Mouse (Mus musculus) layer of hippocampus, postnatal 25 days (tissue): ENCODE results near the gene Ugt1a7c. TPM values are rescaled to one million over a fixed set of nuclear protein-coding genes. Genes with fewer than 3 reads are reported as not detected.
A peak's percentile ranks its signal among the peaks of the same experiment; 100 is the strongest.
"Not testable (repeated sequence)": the region's sequence is repeated elsewhere in the genome, so short reads cannot be mapped to it uniquely, and the experiment has no call there.

ENCODE experiments used
- DNase-seq, 2 experiments: peaks; one replicate each; pipeline ENCODE4 v3.0.0; 2022; ENCODE audit warnings: mixed read lengths in 2 of 2, low spot score in 1 of 2; ENCODE audit errors: extremely low spot score in 1 of 2
- total RNA-seq, 2 experiments: library from RNA; stranded (reverse); gene quantifications; 2 replicates each; pipeline ENCODE4 v1.2.3; 2021

Ugt1a7c gene
- total RNA-seq, 2 experiments from 2014 or later: 0.31 to 0.57 TPM

DNA sequence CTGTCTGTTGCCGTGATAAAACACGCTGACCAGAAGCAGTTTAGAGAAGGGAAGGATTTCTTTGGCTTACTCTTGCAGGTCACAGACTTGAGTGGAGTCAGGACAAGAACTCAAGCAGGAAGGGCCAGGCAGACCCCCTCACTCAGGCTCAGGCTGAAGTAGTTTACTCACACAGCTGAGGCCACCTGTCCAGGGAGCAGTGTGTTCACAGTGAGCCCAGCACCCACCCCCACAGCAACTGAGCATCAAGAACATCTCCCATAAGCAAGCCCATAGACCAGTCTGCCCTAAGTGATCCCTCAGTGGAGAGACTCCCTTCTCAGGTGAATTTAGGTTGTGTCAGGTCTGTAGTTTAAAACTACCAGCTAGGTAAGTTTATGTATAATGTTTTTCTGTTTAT lies 14.7 kb downstream of the Ugt1a7c start:
- not testable (repeated sequence) for DNase-seq

DNA sequence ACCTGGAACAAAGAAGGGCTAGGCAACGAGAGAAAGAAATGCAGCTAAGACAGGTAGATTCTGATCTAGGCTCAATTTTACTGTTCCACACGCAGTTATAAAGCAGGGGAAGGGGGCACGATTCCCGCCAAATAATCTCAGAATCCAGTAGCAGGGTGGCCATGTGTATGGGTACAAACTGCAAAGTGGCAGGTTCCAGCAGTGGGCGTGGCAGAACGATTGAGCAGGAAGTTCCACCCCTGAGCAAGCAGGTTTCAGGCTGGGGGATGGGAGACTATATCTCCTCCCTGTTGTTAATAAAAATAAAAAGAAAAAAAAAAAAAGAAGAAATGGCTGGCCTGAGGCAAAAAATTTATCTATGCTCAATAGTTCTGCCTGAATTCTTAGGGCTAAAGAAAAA lies 17.9 kb downstream of the Ugt1a7c start:
- not testable (repeated sequence) for DNase-seq

DNA sequence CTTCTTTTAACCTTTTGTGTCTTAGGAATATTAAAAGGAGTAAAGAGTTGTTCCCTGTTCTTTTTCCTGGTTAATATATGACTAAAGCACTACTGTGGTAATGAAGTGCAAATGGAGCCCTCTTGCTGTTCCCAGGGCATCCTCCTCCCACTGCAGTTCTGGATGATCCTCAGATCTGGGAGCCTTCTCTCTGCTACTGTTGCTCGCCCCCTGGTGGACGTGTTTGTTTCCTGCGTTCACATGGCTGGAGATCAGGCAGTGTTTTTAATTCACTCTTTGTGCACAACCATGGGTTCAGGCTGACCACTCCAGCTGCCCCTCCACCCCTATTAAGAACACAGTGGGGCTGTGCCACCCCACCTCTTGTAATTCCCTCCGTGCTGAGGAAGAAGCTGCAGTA lies 25.7 kb downstream of the Ugt1a7c start:
- not testable (repeated sequence) for DNase-seq

DNA sequence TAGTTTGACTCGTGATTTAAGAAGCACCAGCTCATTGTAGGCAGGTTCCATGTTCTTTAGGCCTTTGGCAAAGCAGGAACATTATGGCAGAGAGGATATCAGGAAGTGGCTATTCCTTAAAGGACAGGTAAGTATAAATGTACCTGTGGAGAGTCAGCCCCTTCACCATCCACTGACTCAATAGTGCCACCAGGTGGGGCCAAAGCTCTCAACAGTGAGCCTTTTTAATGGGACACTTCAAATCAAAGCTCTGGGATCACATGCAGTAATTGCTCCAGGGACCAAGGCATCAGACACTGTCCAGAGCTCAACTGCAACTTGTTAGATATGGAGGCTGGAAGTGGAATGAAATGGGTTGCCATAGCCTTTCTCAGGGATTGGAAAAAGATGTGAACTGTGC lies 26.7 kb downstream of the Ugt1a7c start:
- not testable (repeated sequence) for DNase-seq

DNA sequence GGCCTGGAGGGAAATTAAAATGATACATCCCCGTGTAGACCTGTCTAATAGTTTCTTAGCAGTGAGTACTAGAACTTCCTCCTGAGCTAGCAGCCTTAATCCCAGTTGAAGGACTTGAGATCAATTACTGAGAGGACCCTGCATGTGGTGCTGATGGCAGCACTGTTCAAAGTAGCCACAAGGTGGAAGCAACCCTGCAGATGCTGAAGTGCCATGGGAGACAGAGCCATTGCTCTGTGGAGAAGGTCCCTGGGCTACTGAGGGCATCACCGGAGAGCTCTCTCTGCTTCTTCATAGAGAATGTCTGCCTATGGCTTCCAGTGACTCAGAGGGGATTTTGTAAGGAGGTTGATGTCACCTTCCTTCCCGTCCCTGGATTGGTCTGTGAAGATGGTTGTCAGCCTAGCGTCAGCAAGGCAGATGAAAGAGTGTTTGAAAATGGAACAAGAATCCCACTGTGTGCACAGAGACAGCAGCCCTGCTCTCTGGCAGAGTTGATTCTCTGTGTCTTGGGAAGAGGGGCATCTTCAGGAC lies 31.0 kb downstream of the Ugt1a7c start:
- not testable (repeated sequence) for DNase-seq

DNA sequence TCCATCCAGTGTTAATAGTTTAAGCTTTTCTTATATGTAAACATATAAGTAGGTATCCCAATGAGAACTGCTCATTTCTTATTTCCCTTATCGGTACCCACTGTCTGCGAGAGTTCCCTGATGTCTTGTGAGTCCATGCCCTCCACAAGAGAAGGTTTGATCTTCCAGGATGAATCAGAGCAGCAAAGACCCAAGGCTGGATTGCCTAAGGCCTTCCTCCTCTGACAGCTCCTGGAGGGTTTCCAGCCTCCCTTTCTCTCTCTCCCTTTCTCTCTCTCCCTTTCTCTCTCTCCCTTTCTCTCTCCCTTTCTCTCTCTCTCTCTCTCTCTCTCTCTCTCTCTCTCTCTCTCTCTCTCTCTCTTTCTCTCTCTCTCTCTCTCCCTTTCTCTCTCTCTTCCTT lies 34.2 kb downstream of the Ugt1a7c start:
- DNase-seq: not testable (repeated sequence)

DNA sequence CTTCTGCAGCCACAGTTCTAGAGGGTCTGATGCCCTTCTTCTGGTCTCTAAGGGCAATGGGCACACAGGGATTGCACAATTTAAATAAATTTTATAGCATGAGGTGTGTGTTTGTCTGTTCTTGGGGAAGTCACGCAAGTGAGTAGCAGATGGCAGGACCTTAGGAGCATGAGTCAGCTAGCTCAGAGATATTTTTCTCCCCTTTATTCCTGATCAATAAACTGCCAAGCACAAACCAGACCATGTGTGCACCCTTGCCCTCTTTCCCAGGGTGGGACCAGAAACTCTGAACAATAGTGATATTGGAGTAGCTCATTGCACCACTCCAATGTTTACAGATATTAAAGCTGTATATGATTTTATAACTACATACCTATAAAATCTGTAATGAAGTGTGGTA lies 35.4 kb downstream of the Ugt1a7c start:
- not testable (repeated sequence) for DNase-seq

DNA sequence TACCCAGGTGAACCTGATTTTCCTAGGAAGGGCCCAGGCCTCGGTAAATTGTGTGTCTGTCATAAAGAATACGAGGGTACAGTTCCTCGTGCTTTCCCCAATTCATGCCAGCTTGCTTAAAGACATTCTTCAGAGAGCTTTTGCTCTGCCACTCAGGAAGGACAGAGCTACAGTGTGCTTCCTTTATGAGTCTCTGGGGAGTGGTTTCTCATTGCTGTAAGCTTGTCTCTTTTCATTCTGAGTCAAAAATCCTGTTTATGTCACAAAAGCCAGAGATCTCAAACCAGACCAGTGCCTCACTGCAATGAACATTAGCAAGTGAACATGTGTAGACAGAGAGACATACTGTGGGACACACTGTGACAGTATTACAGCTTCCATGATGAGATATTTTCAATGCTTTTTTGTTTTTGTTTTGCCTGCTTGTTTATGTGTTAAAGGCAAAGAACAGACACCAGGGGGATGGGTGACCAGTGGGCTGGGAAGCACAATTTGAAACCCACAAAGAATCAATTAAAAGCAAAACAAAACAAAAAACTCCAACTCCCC lies 39.1 kb downstream of the Ugt1a7c start:
- no peak for DNase-seq

DNA sequence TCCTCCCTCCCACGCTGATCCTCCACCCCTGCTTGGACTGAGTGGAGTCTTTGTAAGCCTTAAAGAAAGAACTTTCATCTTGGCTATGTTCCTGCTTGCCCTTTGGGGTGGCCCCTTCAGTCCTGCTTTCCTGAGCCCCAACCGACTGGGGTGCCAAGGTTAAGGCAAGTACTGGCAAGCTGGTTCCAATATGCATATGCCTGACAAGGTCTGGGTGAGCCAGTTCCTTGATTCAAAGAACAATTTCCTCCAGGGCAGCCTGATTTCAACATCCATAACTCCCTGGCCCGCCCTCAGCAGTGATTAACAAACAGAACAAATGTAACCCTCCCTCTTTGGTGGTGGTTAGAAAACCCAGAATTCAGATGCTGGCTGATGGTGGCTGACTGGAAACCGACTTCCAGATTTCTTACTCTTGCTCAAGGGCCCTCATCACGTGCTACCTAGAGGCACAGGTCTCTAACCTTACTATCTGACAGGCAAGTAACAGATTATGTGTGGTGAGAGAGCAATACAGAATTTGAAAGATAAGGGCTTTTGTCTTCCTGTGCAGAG lies 39.7 kb downstream of the Ugt1a7c start, which contains the start of gene Ugt1a6a:
Gene Ugt1a6a (plus strand): TSS at position 353 of the 555 bp plus-strand sequence.
- not testable (repeated sequence) for DNase-seq

DNA sequence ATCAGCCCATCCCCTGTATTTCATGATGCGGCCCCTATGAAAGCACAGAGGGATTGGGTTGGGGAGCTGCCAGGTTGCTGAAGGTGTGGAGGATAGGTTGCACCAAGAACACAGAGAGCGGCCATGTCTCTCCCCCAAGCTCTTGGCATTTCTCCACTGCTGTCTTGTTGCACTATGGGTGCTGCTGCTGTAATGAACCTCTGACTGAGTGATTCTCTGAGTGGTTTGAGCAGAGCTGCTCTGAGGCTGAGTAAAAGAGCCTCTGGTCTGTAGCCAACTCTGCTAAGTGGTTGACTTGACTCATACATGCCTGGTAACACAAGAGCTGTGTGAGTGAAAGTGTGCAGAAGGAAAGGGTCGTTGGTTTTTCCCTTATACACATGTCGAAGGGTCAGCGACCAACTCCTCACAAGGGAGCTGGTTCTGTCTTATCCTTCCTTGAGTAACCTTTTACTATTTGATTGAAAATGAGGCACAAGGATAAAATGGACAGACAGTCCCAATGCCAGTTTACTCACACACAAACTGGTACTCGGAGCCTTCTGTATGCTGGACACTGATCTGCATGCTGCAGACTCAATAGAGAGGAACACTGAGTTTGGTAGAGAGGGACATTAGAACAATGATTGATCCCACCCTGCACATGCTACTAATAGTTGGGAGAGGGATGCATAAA lies 40.5 kb downstream of the Ugt1a7c start:
- not testable (repeated sequence) for DNase-seq

DNA sequence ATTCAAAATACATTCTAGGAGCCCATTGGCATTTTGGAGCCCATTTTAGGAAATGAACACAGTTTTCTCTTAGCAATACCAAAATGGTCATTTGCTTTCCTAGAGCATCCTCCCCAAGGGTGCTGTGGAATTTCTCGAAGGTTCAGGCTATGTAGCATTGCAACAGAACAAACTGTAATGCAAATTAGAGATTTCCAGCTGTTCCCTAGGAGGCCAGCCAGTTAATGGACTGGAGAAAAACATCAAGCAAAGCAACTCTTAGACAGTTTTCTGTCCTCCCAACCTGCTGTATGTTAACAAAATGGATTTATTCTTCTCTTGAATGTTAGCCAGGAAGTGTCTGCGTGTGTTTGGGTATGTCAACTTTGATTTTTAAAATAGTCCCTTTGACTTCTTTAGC lies 41.8 kb downstream of the Ugt1a7c start:
- no peak for DNase-seq

DNA sequence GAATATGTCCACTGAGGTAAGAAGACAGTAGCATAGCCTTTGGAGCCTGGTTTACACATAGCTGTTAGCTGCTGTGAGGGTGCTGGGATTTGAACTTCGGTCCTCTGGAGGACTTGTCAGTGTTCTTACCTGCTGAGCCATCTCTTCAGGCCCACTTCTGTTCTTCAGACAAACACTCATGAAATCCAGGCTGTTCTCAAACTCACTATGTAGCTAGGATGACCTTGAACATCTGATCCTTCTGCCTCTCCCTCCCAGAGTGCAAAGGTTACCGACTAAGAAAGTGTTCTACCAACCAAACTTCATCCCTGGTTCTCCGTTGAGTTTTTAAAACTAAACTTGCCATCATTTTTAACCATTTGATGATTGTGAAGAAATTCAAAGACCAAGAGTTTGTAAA lies 42.4 kb downstream of the Ugt1a7c start:
- DNase-seq: no peak

DNA sequence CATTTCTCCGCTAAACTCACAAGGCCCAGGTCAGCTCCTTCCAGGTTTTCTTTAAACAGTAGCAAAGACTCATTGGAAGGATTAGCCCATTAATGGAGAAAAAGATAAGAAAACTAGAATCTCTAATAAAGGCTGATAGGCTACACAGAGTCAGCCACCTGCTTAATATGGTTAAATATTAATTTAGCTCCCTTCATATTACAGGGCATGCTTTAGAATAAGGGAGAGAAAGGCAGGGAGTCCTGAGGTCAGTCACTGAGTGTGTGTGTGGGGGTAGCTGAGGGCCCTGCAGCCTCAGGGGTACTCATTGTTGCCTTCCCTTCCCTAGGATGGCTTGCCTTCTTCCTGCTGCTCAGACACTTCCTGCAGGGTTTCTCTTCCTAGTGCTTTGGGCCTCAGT lies 43.3 kb downstream of the Ugt1a7c start:
- no peak for DNase-seq

DNA sequence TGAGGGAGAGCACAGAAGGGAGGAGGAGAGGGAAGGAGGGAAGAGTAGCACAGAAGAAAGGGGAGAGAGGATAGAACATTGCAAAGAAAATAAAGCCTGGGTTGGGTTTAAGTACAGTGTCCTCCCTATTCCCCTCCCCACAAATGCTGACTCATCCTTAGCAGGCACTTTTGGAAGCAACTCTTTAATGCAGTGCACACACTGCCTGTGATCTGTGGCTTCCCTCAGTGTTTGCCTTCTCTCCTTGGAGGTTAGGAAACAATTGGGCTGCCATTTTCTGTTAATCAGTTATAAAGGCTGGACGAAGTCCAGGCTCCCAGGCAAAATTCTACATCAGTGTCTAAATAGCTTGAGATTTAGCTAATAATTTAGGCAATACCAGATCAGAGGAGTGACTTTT lies 45.6 kb downstream of the Ugt1a7c start:
- not testable (repeated sequence) for DNase-seq

DNA sequence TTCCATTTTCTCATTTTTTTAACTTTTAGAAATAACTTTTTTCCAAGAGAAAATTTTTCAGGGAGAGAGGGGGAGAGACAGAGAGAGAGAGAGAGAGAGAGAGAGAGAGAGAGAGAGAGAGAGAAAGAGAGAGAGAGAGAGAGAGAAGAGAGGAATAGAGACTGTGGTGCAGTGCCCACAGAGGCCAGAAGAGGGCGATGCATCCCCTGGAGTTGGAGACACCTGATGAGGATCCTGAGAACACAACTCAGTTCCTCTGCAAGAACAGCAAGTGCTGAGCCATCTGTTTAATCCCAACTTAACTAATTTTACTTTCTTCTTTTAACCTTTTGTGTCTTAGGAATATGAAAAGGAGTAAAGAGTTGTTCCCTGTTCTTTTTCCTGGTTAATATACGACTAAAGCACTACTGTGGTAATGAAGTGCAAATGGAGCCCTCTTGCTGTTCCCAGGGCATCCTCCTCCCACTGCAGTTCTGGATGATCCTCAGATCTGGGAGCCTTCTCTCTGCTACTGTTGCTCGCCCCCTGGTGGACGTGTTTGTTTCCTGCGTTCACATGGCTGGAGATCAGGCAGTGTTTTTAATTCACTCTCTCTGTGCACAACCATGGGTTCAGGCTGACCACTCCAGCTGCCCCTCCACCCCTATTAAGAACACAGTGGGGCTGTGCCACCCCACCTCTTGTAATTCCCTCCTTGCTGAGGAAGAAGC lies 49.3 kb downstream of the Ugt1a7c start:
- DNase-seq: peak in 1 of 2 experiments; percentile 60

DNA sequence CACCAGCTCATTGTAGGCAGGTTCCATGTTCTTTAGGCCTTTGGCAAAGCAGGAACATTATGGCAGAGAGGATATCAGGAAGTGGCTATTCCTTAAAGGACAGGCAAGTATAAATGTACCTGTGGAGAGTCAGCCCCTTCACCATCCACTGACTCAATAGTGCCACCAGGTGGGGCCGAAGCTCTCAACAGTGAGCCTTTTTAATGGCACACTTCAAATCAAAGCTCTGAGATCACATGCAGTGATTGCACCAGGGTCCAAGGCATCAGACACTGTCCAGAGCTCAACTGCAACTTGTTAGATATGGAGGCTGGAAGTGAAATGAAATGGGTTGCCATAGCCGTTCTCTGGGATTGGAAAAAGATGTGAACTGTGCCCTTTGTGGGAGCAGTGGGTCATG lies 50.4 kb downstream of the Ugt1a7c start:
- not testable (repeated sequence) for DNase-seq

DNA sequence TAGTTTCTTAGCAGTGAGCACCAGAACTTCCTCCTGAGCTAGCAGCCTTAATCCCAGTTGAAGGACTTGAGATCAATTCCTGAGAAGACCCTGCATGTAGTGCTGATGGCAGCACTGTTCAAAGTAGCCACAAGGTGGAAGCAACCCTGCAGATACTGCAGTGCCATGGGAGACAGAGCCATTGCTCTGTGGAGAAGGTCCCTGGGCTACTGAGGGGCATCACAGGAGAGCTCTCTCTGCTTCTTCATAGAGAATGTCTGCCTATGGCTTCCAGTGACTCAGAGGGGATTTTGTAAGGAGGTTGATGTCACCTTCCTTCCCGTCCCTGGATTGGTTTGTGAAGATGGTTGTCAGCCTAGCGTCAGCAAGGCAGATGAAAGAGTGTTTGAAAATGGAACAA lies 55.3 kb downstream of the Ugt1a7c start:
- peak in 1 of 2 experiments; percentile 6 for DNase-seq

DNA sequence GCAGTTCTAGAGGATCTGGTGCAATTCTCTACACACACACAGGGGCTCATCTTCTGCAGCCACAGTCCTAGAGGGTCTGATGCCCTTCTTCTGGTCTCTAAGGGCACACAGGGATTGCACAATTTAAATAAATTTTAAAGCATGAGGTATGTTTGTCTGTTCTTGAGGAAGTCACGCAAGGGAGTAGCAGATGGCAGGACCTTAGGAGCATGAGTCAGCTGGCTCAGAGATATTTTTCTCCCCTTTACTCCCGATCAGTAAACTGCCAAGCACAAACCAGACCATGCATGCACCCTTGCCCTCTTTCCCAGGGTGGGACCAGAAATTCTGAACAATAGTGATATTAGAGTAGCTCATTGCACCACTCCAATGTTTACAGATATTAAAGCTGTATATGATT lies 63.6 kb downstream of the Ugt1a7c start:
- no peak for DNase-seq

DNA sequence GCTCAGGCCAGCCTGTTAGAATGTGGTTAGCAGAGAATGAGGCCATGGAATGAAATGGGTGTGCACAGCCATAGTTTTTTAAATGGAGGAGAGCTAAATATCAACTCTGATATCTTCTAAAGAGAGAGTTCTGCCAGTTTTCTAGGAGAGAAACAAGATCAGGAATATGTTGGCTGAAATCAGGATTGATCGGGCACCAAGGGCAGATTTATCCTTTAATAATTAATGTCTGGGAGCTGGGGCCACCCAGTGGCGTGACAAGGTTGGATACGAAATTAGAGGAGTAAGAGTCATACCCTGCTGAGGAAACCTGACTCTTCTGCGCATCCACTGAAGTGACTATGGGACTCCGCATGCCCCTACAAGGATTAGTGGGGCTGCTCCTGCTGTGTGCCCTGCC lies 70.8 kb downstream of the Ugt1a7c start, which contains the start of gene Ugt1a5:
Gene Ugt1a5 (plus strand): TSS at position 302 of the 400 bp plus-strand sequence.
- no peak for DNase-seq

DNA sequence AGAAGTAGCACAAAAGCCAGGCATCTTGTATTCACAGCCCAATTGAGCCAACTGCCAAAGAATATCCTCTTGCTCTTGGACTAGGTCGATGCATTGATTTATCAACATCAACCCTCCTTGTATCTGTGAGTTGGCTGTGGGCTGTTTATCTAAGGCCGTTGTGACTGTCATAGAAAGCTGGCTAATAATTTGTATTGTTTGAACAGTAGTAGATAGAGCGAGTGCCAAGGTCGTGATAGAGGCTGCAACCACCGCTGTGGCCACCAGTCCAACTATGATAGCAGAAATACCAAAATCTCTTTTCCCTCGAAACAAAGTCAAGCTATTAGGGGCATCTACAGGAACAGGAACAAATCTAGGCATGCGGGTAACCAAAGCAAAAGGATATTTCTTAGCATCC lies 77.3 kb downstream of the Ugt1a7c start:
- DNase-seq: not testable (repeated sequence)

DNA sequence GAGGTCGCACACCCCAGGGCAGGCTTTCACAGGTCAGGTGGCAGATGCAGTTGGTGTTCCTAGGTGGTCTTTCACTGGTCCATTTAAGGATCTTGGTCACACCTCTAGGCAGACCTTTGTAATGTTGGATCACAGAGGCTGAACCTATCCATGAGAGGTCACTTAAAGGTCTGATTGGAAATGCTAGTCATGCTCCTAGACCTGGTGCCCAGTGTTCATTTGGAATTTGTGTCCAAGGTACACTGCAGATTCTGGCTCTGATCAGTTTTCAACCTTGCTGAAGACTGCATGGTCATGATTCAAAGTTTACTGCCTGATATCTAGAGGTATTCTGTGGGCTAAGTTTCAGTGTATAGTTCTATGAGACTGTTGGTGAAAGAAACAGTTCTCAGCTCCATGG lies 84.8 kb downstream of the Ugt1a7c start:
- DNase-seq: no peak
